Mouse (Mus musculus) megakaryocyte, embryonic 14.5 days (primary cell): ENCODE measurements around the gene Xrra1. TPM values are rescaled to one million over a fixed set of nuclear protein-coding genes. Genes with fewer than 3 reads are reported as not detected.
"Not testable (repeated sequence)": the region's sequence is repeated elsewhere in the genome, so short reads cannot be mapped to it uniquely, and the experiment has no call there.

Source experiments
- H3K27me3 ChIP-seq: replicated peaks from 2 replicates; pipeline ENCODE3; 2012; ENCODE audit warnings: inconsistent platforms
- H3K36me3 ChIP-seq: replicated peaks from 2 replicates; pipeline ENCODE3; 2012; ENCODE audit warnings: low read length, inconsistent platforms, mixed read lengths
- H3K4me1 ChIP-seq: 2 replicates; pipeline ENCODE4 v1.6.1; 2012; ENCODE audit warnings: inconsistent platforms
- H3K4me3 ChIP-seq: replicated peaks from 2 replicates; pipeline ENCODE3; 2012; ENCODE audit warnings: moderate library complexity, mild to moderate bottlenecking, inconsistent platforms
- H3K9me3 ChIP-seq: 2 replicates; pipeline ENCODE4 v1.6.1; 2012; ENCODE audit warnings: inconsistent platforms
- FLI1 ChIP-seq: IDR thresholded peaks from 2 replicates; pipeline ENCODE4 v1.6.1; 2012; ENCODE audit warnings: low read length, inconsistent platforms, mixed read lengths
- GATA1 ChIP-seq: IDR thresholded peaks from 3 replicates; pipeline ENCODE4 v1.6.1; 2012; ENCODE audit warnings: mixed read lengths, low read length, inconsistent platforms, borderline replicate concordance
- polyA plus RNA-seq: library from polyadenylated mRNA; stranded (reverse); fragments of >175 nt; gene quantifications from 2 replicates; pipeline ENCODE4 v1.2.3, GENCODE M21; 2012; ENCODE audit warnings: low replicate concordance; ENCODE audit not compliant: insufficient read depth

The Xrra1 gene
- 0.08 TPM in 1 of 2 replicates, not detected in the other for polyA plus RNA-seq

DNA sequence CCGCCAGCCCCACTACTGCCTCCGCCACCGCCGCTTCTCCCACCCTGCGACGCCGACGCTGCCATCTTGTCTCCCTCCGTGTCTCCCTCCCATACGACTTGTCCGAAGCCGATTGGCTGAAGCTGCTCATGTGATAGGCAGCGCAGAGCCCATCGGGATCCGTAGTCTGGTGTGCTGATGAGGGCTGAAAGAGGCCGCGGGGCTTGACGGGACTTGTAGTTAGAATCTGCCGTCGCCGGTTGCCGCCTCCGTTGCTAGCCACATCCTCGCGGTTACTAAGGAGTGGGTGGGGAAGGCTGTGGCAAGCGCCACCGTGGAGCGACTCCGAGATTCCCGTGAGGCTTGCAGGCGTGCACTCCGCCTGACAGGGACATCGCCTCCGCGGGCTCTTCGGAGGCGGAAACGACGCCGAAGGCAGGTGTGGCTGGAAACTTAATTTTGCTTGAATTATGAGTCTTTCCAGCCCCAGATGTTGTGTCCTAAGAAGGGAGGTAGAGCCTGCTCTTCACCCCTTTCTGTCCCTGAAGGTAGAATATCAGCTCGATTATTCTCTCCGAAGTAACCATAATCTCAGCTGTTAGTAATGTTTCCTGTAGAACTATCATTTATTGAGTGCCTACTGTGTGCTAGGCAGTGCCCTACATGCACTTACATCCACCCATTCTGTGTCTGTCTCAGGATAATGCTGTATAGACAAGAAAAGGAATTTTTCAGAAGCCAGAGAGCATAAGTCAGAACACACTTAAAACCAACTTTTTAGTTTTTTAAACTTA is at the start of gene Xrra1:
Xrra1 (plus strand) TSS at position 304 of the 773 bp plus-strand sequence.
- peaks cover 56% of the 10 kb centered on the region for H3K4me1 ChIP-seq
- H3K27me3 ChIP-seq = peaks cover 2% of the 10 kb centered on the region
- H3K4me3 ChIP-seq = peak within 1 kb of the TSS; percentile 97
- no peaks in the 10 kb centered on the region for H3K9me3 ChIP-seq
- TF ChIP-seq FLI1 = no peak
- no peak for TF ChIP-seq GATA1
- peaks cover 25% of the 10 kb centered on the region for H3K36me3 ChIP-seq

DNA sequence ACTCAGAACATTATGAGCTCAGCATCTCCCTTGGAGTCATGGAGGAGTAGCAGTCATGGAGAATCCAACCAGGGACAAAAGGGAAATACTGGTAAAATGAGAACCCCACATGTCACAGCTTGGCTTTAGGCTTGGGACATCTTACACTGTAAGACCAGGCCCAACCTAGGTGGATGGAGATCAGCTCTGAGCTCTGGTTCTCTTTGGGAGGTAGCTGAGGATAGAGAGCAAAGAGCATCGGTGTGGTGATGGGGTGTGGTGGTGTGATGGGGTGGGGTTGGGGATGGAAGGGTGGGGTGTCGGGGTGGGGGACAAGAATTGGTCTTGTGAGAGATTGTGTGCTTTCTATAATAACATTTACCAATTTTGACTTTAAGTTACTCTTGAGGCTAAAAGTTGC is 48.1 kb upstream of the Xrra1 start:
- no peaks in the 10 kb centered on the region for H3K27me3 ChIP-seq
- H3K4me3 ChIP-seq = no peak overlapping the region
- TF ChIP-seq FLI1 (no peak), GATA1 (no peak)
- H3K36me3 ChIP-seq = peaks cover 33% of the 10 kb centered on the region
- H3K9me3 ChIP-seq = no peaks in the 10 kb centered on the region
- no peaks in the 10 kb centered on the region for H3K4me1 ChIP-seq

DNA sequence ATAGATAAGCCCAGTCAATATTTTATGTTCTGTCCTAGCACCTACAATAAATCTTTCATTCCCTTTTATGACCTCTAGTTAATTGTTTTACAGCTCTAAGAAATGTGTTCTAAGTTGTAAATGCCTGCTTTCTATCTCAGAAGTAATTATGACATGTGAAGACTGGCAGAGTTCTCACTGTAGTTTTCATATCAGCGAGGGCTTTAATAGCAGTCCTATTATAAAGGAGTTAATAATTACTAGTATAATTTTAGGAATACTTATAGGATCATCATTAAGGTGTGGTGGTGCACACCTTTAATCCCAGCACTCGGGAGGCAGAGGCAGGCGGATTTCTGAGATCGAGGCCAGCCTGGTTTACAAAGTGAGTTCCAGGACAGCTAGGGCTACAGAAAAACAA is 47.3 kb upstream of the Xrra1 start:
- Histone ChIP-seq H3K4me3 (no peak overlapping the region), H3K27me3 (no peaks in the 10 kb centered on the region), H3K36me3 (peaks cover 36% of the 10 kb centered on the region), H3K9me3 (no peaks in the 10 kb centered on the region), H3K4me1 (no peaks in the 10 kb centered on the region)
- TF ChIP-seq GATA1 (no peak), FLI1 (no peak)

DNA sequence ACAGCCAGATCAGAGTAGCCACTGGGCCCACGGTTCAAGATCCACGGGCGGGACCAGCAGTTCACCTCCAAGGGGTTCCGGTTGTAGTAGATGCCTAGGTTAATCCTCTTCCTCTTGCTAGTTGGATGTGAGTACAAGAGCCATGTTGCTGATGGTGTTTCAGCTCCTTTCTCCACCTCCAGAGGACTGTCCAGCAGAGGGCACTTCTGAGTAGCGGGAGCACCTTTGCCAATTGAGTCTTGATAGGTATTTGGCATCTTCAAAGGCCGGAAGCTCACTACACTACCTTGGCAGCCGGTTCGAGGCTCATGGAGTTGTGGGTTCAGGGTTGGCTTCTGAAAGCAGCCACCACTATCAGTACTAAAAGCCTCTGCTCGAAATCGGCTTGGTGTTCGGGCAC is 45.5 kb upstream of the Xrra1 start:
- Histone ChIP-seq H3K4me1 (no peaks in the 10 kb centered on the region), H3K36me3 (peaks cover 36% of the 10 kb centered on the region), H3K4me3 (no peak overlapping the region), H3K27me3 (no peaks in the 10 kb centered on the region), H3K9me3 (no peaks in the 10 kb centered on the region)
- TF ChIP-seq FLI1 = no peak
- no peak for TF ChIP-seq GATA1

DNA sequence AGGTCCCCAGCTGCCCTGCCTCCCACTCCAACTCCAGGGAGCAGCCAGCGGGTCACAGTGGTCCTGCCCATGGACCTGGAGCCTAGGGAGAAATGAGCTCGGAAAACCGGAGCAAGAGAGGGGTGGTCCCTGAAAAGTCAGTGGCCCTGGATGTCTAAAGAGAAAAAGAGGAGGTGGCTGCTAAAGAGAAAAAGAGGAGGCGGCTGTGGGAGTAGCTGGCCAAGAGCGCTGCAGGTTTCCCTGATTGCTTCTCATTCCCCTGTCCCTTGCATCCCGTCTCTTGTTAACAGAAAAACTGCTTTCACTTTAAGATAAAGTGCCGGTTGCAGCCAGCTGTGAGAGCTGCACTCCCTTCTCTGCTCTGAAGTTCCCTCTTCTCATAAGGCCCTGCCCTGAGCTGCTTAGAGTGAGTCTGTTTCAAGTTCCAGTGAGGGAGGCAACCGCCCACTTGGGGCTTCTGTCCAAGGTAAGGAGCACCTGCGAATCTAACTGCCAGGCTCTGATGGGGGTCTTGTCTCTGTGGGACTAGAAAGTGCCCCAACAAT is 40.7 kb upstream of the Xrra1 start:
- peaks cover 38% of the 10 kb centered on the region for H3K36me3 ChIP-seq
- not testable (repeated sequence) for H3K4me3 ChIP-seq, H3K9me3 ChIP-seq, H3K27me3 ChIP-seq
- H3K4me1 ChIP-seq = peaks cover 10% of the 10 kb centered on the region

DNA sequence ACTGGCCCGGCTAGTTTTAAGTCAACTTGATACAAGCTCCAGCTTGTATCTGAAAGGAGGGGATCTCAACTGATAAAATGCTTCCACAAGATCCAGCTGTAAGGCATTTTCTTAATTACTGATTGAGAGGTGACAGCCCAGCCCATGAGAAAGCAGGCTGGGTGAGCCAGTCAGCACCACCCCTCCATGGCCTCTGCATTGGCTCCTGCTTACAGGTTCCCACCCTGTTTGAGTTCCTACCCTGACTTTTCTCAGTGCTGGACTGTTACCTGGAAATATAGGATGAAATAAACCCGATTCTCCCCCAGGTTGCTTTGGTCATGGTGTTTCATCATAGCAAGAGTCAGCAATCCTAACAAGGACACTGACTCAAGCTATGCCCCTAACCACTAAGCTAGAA is 37.0 kb upstream of the Xrra1 start:
- H3K27me3 ChIP-seq = no peaks in the 10 kb centered on the region
- H3K4me1 ChIP-seq = peaks cover 42% of the 10 kb centered on the region
- peaks cover 33% of the 10 kb centered on the region for H3K36me3 ChIP-seq
- H3K4me3 ChIP-seq = no peak overlapping the region
- TF ChIP-seq FLI1 = no peak
- no peak for TF ChIP-seq GATA1
- H3K9me3 ChIP-seq = no peaks in the 10 kb centered on the region

DNA sequence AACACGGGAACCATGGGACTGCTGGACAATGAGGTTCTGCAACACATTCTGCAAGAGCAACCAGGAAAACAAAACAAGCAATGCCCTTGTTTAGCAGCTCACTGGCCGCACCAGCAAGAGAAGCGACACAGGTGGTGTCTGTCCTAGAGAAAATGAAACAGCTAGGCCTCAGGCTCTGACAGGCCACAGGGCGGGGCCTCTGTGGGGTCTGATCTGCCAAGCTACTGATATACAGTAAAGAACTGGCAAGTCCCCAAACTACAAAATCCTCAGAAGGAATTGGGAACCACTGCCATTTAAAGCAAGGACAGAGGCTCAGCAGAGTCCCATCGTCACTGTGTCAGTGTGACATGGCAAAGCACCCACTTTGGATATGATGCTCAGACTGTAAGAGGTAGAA is 36.5 kb upstream of the Xrra1 start:
- no peaks in the 10 kb centered on the region for H3K27me3 ChIP-seq
- no peaks in the 10 kb centered on the region for H3K9me3 ChIP-seq
- TF ChIP-seq GATA1 (no peak), FLI1 (no peak)
- peaks cover 33% of the 10 kb centered on the region for H3K36me3 ChIP-seq
- H3K4me1 ChIP-seq = peaks cover 47% of the 10 kb centered on the region
- H3K4me3 ChIP-seq = no peak overlapping the region

DNA sequence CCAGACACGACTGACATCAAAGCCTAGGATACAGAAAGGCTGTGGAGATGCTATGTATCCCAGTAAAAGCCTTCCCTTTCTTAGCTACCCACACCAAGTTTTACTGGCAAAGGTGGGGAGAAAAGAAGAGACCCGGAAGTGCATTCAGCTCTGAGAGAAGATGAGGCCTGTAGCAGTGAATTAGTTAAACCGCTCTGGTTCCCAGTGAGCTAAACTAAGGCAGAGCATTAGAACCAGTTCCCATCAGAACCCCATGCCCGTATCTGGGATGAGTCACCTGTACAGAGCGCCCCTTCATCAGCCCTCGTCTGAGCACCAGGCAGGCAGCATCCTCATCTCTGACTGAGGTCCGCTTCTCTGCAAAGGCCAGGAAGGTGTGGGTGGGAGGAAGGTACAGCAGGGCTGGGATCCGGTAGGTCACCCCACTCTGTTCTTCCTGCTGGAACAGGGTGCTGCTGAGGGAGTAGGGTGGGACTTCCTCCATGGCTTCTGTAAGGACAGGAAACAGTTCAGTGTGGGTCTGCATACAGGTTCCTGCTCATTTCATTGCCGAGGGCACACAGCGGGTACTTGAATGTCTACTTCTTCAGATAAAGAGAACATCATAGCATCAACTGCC is 35.8 kb upstream of the Xrra1 start:
- H3K4me3 ChIP-seq = no peak overlapping the region
- no peaks in the 10 kb centered on the region for H3K9me3 ChIP-seq
- H3K27me3 ChIP-seq = no peaks in the 10 kb centered on the region
- H3K36me3 ChIP-seq = peaks cover 33% of the 10 kb centered on the region
- peaks cover 52% of the 10 kb centered on the region for H3K4me1 ChIP-seq
- no peak for TF ChIP-seq FLI1
- no peak for TF ChIP-seq GATA1

DNA sequence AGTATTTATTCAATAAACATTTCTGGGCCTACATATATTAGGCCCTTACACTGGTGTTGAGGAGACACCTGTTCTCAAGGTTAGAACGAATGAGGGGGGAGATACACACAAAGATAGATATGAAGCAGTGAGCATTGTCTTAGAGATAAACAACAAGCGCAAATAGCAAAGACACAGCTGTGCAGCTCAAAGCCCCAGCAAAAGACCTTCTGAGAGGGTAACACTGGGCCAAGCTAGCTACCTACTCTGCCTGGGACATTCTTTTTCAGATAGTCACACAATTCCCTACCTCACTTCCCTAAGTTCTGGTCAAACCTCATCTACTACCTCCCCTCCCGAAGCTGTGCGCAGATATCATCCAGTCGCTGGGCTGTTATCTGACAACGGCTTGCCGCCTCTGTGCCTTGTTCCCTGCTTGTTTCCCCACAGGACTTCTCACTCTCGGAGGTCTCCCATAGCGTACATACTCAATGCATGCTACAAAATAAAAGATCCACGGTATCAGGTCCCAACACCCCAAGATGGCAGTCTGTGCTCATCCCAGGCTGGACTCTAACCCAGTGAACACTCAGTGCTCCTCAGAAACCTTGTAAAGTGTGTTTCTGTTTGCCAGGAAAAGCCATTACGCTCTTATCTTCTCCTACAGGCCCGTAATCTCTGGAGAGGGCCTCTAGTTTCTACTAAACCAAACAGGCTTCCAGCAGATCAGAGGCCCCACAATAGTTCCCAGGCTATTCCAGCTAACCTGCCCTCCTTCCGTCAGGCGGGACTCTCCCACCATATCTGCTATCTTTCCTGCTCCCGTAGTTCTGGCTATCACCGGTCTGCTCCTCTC is 34.0 kb upstream of the Xrra1 start:
- peak overlapping the region; percentile 8 for H3K4me3 ChIP-seq
- H3K4me1 ChIP-seq = peaks cover 58% of the 10 kb centered on the region
- TF ChIP-seq GATA1 (no peak), FLI1 (no peak)

More for the DNA sequence above, 34.0 kb upstream of the Xrra1 start:
- Histone ChIP-seq H3K27me3 (no peaks in the 10 kb centered on the region), H3K36me3 (peaks cover 33% of the 10 kb centered on the region), H3K9me3 (no peaks in the 10 kb centered on the region)
